Mouse (Mus musculus): Measurements from ENCODE around the gene Rho.

DNA sequence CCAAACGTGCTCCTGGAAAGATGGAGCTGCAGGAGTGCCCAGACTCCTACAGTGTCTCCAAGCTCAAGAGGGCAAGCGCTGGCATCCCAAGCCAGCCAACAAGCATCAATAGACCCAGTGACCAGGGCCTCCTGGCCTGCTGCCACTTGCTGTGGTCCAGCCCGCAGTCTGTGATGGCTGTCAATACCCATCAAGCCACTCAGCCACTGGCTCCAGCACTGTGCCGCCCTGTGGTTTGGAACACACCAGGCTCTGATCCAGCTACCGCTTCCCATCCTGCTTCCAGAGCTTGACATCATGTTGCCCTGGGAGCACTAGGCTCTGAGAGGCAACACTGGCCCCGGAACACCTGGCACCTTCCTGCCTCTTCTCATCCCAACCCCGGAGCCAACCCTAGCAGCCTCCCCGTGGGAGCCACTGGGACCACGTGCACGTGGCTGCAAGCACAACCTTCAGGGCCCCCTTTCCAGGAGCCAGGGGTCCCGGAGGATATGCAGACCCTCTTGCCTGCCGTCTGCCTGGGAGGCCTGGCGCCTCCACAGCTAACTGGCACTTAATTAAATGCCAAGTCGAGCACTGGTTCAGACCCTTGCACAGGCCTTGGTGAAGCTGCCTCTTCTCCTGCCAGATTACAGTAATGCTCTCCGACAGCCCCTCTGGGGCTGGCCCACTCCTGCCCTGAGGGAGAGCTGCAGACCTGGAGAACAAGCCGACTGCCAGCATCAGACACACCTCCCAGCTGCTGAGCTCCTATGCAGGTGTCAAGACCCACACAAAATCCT lies 42.5 kb downstream of the Rho start:
- TF ChIP-seq TAL1 (IDR thresholded peaks at IDR 0.05; ENCODE audit: low read length) (no peak), GATA1 (IDR thresholded peaks at IDR 0.05; ENCODE audit: low read length) (no peak)
